Mouse (Mus musculus): ENCODE data around the gene Pip4k2b. TPM values are rescaled to one million over a fixed set of nuclear protein-coding genes. Genes with fewer than 3 reads are reported as not detected.

Pip4k2b gene
- polyA plus RNA-seq, 1 experiment from 2014 or later = 0.86 TPM

DNA sequence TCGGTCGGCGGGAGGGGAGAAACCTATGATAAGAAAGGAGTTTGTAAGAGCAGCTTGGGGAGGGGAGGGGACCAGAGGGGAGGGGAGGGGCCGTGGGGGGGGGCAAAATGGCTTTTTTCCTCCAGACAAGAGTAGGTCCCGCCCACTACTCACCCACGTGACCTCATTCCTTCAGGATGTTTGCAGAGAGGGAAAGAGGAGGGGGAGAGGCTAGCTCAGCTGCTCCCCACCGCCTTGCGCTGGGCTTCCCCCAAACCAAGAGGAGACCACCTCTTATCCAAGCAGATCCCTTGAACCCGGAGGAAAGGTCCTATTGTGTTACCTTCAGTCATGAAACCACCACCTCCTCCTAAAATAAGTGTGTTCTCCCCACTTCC, 44.9 kb downstream of the Pip4k2b start:
- peak; percentile 96 for DNase-seq (ENCODE audit: low spot score)
- Histone ChIP-seq H3K4me1 (ENCODE audit: insufficient read depth, low read depth, low read length) (peaks cover 36% of the 10 kb centered on the region), H3K9ac (replicated peaks; ENCODE audit: low read depth) (peak overlapping the region; percentile 77), H3K27ac (ENCODE audit: low read length) (peak overlapping the region; percentile 97), H3K4me3 (ENCODE audit: low read depth, low read length) (peak overlapping the region; percentile 86), H3K27me3 (replicated peaks; ENCODE audit: insufficient read depth, low read length) (no peaks in the 10 kb centered on the region), H3K4me2 (replicated peaks; ENCODE audit: low read depth, low read length) (peak overlapping the region; percentile 91), H3K36me3 (ENCODE audit: insufficient read depth, low read length) (no peaks in the 10 kb centered on the region), H3K9me3 (ENCODE audit: low read length) (no peaks in the 10 kb centered on the region)
- peak; percentile 39 for ATAC-seq
- no peak for TF ChIP-seq EP300 (IDR thresholded peaks at IDR 0.05)
- no peak for TF ChIP-seq CTCF (IDR thresholded peaks at IDR 0.05)
- 0% methylated on average over 7 of the region's 9 CpGs for WGBS

DNA sequence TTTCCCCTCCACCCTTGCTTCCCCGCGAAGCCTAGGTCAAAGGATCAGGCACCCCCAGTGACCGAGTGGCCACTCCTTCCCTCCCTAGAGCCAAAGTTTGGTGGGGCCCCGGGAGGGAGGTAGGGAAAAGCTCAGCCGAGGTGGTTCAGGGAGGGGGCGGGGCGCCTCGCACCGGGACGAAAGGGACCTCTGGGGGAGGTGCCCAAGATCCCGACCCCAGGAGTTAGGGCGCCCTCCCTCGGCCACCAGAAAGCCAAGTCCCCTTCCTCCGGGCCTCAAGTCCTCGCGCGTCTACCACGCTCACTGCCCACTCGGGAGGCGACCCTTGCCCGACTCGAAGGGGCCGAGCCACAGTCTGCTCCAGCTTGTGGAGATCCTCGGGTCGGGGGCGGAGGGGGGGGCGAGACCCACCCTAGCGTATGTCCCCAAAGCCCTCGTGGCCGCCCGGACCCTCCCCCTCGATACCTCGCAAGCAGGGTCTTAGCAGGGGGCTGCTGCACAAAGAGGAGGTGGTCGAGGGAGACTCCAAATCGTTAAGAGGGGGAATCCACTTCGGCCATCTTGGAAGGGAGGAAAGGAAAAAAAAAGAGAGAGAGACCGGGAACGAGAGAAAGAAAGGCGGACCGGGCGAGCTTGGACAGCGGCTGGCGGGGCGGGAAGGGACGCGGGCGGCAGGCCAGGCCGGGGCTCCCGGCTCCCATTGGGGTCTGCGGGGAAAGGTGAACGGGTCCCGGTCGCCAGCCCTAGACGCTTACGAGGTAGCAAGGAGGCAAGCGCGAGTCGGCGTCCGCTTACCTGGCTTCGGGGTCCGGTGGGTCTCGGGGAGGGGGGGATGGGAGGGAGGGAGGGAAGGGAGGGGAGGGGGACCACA, 45.5 kb downstream of the Pip4k2b start:
- H3K4me1 ChIP-seq (ENCODE audit: insufficient read depth, low read depth, low read length) = peaks cover 30% of the 10 kb centered on the region
- no peaks in the 10 kb centered on the region for H3K9me3 ChIP-seq (ENCODE audit: low read length)
- peak overlapping the region; percentile 77 for H3K9ac ChIP-seq (replicated peaks; ENCODE audit: low read depth)
- peak; percentile 1; the same call in 1 of the 2 replicates for ATAC-seq
- peak overlapping the region; percentile 86 for H3K4me3 ChIP-seq (ENCODE audit: low read depth, low read length)
- peak; percentile 89 for DNase-seq (ENCODE audit: low spot score)
- H3K27ac ChIP-seq (ENCODE audit: low read length) = peak overlapping the region; percentile 93
- no peaks in the 10 kb centered on the region for H3K27me3 ChIP-seq (replicated peaks; ENCODE audit: insufficient read depth, low read length)
- H3K36me3 ChIP-seq (ENCODE audit: insufficient read depth, low read length) = no peaks in the 10 kb centered on the region
- TF ChIP-seq EP300 (IDR thresholded peaks at IDR 0.05) (no peak), CTCF (IDR thresholded peaks at IDR 0.05) (peak; percentile 74)
- WGBS = under 1% methylated on average over 46 of the region's 63 CpGs
- peak overlapping the region; percentile 91 for H3K4me2 ChIP-seq (replicated peaks; ENCODE audit: low read depth, low read length)

DNA sequence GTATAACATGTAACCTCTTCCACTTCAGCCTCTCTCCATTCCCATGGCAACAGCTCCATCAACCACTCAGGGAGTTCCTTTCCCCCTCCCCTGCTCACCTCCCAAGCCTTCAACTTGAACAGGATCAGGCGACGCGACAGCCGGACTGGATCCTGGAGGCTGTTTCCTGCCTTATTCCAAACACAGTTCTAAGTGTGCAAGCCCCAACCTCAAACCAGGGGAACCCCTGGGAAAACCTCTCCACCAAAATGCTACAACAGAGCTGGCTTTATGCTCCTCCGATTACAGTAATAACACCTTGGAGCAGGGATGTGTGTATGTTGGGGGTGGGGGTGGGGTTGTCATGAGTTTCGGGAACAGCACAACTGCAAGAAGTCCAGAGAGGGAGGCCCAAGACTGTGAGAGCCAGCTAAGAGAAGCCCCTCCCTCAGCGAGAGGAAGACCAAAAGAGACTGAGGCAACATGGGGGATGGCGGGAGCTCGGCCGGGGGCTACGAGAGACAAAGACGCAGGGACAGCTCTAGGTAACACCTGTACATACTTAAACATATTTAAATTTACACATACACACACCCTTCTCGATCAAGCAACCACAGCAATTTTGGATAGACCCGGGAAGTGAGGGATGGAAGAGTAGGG, 46.5 kb downstream of the Pip4k2b start:
- Histone ChIP-seq H3K9me3 (ENCODE audit: low read length) (no peaks in the 10 kb centered on the region), H3K4me2 (replicated peaks; ENCODE audit: low read depth, low read length) (peak overlapping the region; percentile 91), H3K36me3 (ENCODE audit: insufficient read depth, low read length) (no peaks in the 10 kb centered on the region), H3K27ac (ENCODE audit: low read length) (peak overlapping the region; percentile 93), H3K4me3 (ENCODE audit: low read depth, low read length) (peak overlapping the region; percentile 86), H3K9ac (replicated peaks; ENCODE audit: low read depth) (peak overlapping the region; percentile 77), H3K27me3 (replicated peaks; ENCODE audit: insufficient read depth, low read length) (no peaks in the 10 kb centered on the region), H3K4me1 (ENCODE audit: insufficient read depth, low read depth, low read length) (peaks cover 30% of the 10 kb centered on the region)
- DNase-seq (ENCODE audit: low spot score) (no peak), ATAC-seq (no peak)
- 3% methylated on average over 14 of the region's 14 CpGs for WGBS
- TF ChIP-seq CTCF (IDR thresholded peaks at IDR 0.05) (no peak), EP300 (IDR thresholded peaks at IDR 0.05) (no peak)

DNA sequence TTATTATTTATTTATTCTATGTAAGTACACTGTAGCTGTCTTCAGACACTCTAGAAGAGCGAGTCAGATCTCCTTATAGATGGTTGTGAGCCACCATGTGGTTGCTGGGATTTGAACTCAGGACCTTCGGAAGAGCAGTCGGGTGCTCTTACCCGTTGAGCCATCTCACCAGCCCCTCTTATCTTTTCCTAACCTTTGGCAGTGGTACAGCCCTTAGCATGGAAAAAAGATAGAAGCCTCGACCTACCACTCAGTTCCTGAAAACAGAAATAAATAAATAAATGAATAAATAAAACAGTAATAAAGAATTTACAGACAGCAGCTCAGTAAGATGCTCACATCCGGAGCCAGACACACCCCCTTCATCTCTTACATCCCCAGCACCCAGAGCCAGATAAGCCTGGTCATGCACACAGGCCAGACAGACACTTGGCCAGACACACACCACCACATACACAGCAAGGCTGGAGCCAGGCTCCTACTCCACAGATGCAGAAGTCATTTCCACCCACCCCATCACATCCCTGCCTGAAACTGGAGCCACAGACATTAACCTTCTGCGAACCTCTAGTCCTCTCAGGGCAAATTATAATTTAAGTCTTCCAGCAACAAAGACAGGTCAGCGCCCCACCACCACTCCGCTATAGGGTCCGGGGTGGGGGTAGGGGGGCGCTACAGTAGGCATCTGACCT, 47.2 kb downstream of the Pip4k2b start:
- Histone ChIP-seq H3K9me3 (ENCODE audit: low read length) (no peaks in the 10 kb centered on the region), H3K27ac (ENCODE audit: low read length) (no peak overlapping the region), H3K4me2 (replicated peaks; ENCODE audit: low read depth, low read length) (peak overlapping the region; percentile 91), H3K4me3 (ENCODE audit: low read depth, low read length) (peak overlapping the region; percentile 86), H3K27me3 (replicated peaks; ENCODE audit: insufficient read depth, low read length) (no peaks in the 10 kb centered on the region), H3K36me3 (ENCODE audit: insufficient read depth, low read length) (no peaks in the 10 kb centered on the region), H3K9ac (replicated peaks; ENCODE audit: low read depth) (no peak overlapping the region), H3K4me1 (ENCODE audit: insufficient read depth, low read depth, low read length) (peaks cover 30% of the 10 kb centered on the region)
- ATAC-seq (no peak), DNase-seq (ENCODE audit: low spot score) (no peak)
- TF ChIP-seq EP300 (IDR thresholded peaks at IDR 0.05) (no peak), CTCF (IDR thresholded peaks at IDR 0.05) (no peak)
- 31% methylated on average over 11 of the region's 11 CpGs for WGBS

DNA sequence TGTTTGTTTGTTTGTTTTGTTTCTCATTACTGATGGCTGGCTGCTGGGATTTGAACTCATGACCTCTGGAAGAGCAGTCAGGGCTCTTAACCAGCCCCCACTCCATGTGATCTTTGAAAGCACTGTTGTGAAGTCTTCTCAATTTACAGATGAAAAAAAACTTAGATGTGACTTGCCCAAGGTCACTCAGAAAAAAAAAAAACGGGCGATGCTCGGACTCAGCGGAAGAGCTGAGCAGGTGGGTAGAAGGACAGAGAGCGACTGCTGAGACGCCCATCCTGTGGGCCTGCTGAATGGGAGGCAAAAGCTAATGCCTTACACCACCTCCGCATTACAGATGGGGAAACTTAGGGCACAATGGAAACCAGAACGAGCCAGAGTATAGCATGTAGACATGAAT, 47.8 kb downstream of the Pip4k2b start:
- no peak overlapping the region for H3K9ac ChIP-seq (replicated peaks; ENCODE audit: low read depth)
- no peak overlapping the region for H3K4me3 ChIP-seq (ENCODE audit: low read depth, low read length)
- no peaks in the 10 kb centered on the region for H3K27me3 ChIP-seq (replicated peaks; ENCODE audit: insufficient read depth, low read length)
- H3K4me2 ChIP-seq (replicated peaks; ENCODE audit: low read depth, low read length) = no peak overlapping the region
- H3K9me3 ChIP-seq (ENCODE audit: low read length) = no peaks in the 10 kb centered on the region
- peaks cover 30% of the 10 kb centered on the region for H3K4me1 ChIP-seq (ENCODE audit: insufficient read depth, low read depth, low read length)
- TF ChIP-seq CTCF (IDR thresholded peaks at IDR 0.05) (no peak), EP300 (IDR thresholded peaks at IDR 0.05) (no peak)
- no peaks in the 10 kb centered on the region; the same call in 1 of the 2 replicates for H3K36me3 ChIP-seq (ENCODE audit: insufficient read depth, low read length)
- H3K27ac ChIP-seq (ENCODE audit: low read length) = 0 out of 2 replicates have a peak overlapping the region, but pooled peaks have one; percentile 38
- ATAC-seq = no peak
- no peak for DNase-seq (ENCODE audit: low spot score)
- WGBS = 66% methylated on average over 8 of the region's 8 CpGs

All from lung, postnatal 0 days (tissue).